Mouse (Mus musculus) right cerebral cortex, postnatal 10 days (tissue): ENCODE data around the gene Zpld1.
A peak's percentile ranks its signal among the peaks of the same experiment; 100 is the strongest.

ENCODE experiments used
- DNase-seq, 2 experiments: peaks; one replicate each; pipeline ENCODE4 v3.0.0; 2021; ENCODE audit warnings: low spot score in 2 of 2

Gene Zpld1

GRCm38 (mm10) chr16:55297886-55298285 is at the start of gene Zpld1:
Gene Zpld1 (minus strand): TSS chr16:55297986.
- no peak for DNase-seq

DNA sequence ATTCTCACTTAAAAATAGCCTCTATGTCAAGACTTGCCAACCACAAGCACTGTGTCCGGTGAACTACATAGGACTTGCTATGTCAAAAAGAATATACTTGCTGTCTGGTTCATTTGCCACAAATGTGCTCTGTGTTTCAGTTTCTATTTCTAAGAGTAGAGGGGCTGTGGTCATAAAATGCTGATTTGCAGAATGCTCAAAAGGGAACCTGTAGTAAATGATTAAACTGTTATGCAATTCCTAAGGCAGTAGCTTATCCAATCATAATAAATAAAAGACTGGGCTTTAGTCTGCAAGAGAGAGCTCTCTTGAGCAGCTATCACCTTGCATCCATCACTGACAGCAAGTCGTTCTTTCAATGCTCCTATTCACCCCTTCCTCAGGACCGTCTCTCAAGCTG is 47.9 kb upstream of the Zpld1 start:
- no peak for DNase-seq

GRCm38 (mm10) chr16:55321542-55322514 is 24.0 kb upstream of the Zpld1 start:
- DNase-seq: peak; percentile 79 to 90

- no peak for DNase-seq
These were observed 19.2 kb upstream of the Zpld1 start for GRCm38 (mm10) chr16:55316996-55317395.

DNA sequence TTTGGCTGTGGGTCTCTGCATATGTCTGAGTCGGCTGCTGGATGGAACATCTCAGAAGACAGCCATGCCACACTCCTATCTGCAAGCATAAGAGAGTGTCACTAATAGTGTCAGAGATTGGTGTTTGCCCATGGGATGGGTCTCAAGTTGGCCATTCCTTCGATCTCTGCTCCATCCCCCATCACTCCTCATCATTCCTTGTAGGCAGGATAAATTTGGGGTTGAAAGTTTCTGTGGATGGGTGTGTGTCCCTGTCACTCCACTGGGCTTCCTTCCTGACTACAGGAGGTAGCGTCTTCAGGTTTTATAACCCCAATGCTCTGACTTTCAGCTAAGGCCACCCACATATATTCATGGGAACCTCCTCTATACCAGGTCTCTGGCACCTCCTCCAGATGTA is 14.3 kb upstream of the Zpld1 start:
- no peak for DNase-seq

DNA sequence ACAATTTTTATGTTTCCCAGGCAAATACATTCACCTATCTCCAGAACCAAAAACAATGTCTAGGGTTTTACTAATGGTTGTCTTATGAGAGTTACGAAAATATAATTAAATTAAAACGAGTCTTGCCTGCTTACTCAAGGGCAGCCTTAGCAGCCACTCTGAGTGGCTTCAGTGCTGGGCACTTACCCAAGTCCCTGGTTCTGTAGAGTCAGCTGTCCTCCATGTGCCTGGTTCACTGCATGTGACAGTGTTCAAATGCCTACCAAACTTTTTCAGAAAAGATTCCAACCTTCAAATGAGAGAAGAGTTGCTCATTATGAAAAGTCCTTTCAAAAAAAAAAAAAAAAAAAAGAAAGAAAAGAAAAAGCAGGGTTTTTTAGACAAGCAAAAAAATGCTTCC is 15.1 kb downstream of the Zpld1 start:
- no peak for DNase-seq

DNA sequence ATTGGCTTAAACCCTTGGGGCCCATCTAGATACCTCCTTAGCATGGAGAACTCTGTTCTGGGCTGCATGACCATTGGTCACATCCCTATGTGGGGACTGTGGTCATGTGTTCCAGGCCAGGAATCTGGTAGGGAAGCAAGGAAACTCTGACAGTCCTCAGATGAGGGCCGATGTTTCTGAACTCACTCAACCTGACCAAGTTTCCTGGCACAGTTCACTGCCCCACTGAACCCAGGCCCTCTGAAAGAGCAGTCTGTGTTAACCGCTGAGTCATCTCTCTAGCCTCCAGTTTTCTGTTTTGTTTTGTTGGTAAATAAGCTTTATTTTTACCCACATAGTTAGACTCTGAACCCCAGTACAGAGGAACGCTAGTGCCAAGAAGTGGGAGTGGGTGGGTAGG is 20.3 kb downstream of the Zpld1 start:
- no peak for DNase-seq

DNA sequence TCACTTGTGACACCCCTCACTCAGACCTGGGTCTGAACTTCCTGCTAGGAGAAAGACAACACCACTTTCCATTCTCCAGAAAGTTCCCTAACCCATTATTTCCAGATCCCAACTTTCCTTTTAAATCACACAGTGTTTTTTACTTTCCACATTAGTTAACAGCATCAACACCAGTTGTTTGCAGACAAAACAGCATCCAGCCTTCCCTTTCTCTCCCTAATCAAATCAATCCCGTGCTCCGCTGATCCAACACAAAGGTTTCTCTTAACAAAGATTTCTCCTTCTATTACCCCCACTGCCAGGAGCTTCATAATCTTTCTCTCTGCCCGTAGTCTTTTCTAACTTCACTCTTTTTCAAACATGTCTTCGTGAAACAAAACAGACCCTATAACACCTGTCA is 32.5 kb downstream of the Zpld1 start:
- no peak for DNase-seq

DNA sequence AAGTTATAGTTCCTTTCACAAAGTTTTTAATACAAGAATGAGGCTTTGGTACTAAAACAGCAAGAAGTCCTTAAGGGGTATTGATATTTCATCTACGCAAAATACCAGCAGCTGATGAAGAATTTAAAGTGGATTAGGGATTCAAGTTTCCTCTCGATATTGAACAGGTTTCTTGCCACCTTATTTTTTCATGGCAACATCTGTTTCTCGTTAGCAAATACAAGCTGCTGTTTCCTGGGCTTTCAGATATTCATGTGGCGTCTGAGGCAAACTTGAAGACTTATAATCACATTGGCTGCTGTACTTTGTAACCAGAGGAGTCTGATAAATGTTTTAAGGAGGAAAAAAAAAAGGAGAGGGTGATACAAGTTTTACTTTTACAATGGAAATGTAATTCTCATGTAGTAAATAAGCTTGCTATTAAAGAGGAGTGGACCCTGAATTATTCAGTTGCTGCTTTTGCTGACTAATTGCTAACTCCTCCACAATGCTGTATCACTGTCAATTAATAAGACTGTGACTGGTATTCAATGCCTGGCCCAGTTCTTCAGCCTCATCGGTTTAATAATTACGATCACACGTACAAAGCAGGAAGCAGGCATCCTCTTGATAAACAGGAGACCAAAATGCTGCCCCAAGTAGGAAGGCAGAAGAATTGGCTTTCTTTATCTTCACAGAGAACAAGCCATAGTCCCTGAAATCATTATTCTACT is 36.8 kb downstream of the Zpld1 start:
- no peak for DNase-seq

DNA sequence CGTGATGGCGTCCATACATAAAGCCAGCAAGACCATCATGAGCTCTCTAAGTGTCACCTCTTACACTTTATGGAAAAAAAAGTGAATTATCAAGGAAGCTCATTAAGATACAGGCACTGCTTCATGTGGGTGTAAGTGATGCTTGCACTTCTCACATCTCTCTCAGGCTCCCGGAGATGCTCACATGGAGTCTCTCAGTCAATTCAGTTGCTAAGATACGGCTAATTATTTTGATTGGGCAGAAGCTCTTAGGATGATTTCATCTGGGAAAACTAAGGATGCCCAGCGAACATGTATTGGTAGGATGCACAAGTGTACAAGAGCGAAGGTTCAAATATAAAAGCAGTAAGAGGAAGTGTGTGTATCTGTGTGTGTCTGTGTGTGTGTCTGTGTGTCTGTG is 38.1 kb downstream of the Zpld1 start:
- peak; percentile 32 to 55 for DNase-seq

- no peak for DNase-seq
These were observed 56.8 kb downstream of the Zpld1 start for GRCm38 (mm10) chr16:55240996-55241395.

GRCm38 (mm10) chr16:55228995-55229622 is 68.7 kb downstream of the Zpld1 start:
- no peak for DNase-seq

- DNase-seq: no peak
These were observed 93.8 kb downstream of the Zpld1 start for GRCm38 (mm10) chr16:55203945-55204344.

DNA sequence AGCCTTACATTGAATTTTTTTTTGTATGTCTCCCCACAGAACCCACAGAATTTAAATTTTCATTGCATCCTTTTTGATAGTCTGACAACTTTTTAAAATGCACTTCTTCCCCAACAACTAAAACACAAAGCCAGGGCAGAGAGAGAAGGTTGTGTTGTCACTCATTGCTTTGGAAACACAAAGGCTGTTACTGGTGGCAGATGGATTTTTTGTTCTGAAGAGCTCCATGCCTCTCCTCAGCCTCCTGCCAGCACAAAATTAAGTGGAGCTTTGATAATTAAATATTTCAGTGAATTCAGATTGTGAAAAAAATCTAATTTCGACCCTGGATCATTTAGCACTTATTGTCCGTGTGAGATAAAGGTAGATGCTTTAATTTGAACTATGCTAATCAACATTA is 107.4 kb downstream of the Zpld1 start:
- DNase-seq: no peak

DNA sequence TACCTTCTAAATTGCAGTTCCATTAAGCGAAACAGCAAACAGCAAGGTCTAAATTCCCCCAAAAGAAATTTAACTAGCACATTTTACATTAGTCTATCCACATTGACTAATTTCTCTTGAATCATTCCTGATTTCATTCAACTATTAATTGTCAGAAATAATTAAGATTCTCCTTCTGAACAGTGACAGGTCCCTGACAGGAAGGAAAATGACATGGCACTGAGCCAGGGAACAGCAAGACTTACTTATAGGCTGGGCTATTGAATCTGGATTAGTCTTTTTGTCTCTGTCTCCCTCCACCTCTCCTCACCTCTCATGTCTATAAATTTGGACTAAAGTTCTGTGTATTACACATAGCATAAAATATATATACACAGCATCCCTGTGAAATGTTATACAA is 112.4 kb downstream of the Zpld1 start:
- no peak for DNase-seq
